Mouse (Mus musculus) liver, embryonic 14.5 days (tissue): ENCODE measurements at regions not wholly inside any gene's neighbourhood (a gene's known extent, or its start where the extent isn't known, plus 50 kb on each side); places are given as distances from the start of the nearest gene placed in this dataset.

Experiments used
- CTCF ChIP-seq: IDR thresholded peaks from 2 replicates; pipeline ENCODE4 v1.5.1; 2016; ENCODE audit warnings: antibody characterized with exemption, low read depth, control low read depth
- EP300 ChIP-seq: IDR thresholded peaks from 2 replicates; pipeline ENCODE4 v1.6.1; 2016; ENCODE audit warnings: antibody characterized with exemption, low read depth

DNA sequence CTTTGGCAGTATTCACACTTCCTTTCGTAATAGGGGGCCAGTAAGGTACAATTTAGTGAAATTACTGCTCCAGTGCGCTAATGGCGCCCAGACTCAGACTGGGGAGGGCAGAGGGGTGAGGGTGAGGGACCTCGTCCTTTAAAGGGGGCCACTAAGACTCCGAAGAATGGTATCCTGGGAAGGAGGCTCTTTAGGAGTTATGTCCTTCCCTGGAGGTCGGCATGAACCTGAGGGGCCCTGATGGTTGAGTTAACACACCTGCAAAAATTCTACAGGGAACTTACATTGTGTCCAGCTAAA lies 344.4 kb downstream of the Tmem161b start:
- TF ChIP-seq CTCF (no peak), EP300 (no peak)
